Mouse (Mus musculus) mature B cell (primary cell): ENCODE data around the gene Mup12.
"Not testable (repeated sequence)": the region's sequence is repeated elsewhere in the genome, so short reads cannot be mapped to it uniquely, and the experiment has no call there.

ENCODE experiments used
- in situ Hi-C: fragments of 300-500 bp; cut with MboI; formaldehyde crosslinking; loops from 2 replicates; pipeline ENCODE4 v1.14.3; 2019

Gene Mup12

DNA sequence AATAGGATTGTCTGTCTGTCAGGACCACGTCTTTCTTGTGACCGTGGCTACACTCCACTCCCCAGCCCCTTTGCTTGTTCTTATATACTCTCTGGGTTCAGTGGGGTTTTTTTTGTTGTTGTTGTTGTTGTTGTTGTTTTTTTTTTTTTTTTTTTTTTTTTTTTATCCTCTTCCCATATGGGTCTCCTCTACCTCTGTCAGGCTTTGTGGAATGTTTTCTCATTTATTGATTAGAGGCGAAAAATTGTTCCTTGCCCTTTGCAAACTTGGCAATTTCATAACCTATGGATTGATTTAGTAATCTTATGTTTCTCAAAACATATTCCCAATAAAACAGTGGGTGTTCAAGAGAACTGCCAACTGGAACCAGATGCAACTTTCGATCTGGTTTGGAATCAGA is at the start of gene Mup12:
TSS of gene Mup12 (minus strand) at position 101 of the 400 bp plus-strand sequence.
- in situ Hi-C loops: not testable (repeated sequence)
